Mouse (Mus musculus): Measurements from ENCODE around the gene Fgfr2. TPM values are rescaled to one million over a fixed set of nuclear protein-coding genes. Genes with fewer than 3 reads are reported as not detected.
A peak's percentile ranks its signal among the peaks of the same experiment; 100 is the strongest.

Fgfr2 gene
- polyA plus RNA-seq, 1 experiment from 2014 or later: 86.9 TPM

DNA sequence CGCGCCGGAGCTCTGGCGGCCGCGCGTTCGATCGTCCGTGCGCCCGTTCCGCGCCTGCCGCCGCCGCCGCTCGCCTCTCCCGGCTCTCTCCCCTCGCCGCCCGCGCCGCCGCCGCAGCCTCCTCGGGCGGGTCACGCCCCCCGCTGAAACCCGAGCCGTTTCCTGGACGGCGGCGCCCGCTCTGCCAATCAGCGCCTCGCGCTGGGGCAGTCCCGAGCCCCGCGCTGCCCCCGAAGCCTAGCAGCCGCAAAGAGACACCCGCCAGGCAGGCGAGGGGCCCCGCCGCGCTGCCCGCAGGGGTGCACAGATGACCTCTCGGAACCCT is 2857.0 kb downstream of the Fgfr2 start:
- peak; percentile 72 for ATAC-seq (ENCODE audit: insufficient read depth, low FRiP score, low TSS enrichment)
- Histone ChIP-seq H3K36me3 (ENCODE audit: control insufficient read depth, insufficient read depth, low read length) (no peaks in the 10 kb centered on the region), H3K4me2 (ENCODE audit: low read depth) (peak overlapping the region; percentile 85), H3K4me3 (ENCODE audit: low read depth, low read length) (peak overlapping the region; percentile 88), H3K27ac (ENCODE audit: low read depth, low read length) (peak overlapping the region; percentile 86), H3K27me3 (ENCODE audit: control insufficient read depth, insufficient read depth, low read length) (no peaks in the 10 kb centered on the region), H3K4me1 (ENCODE audit: control insufficient read depth, insufficient read depth, low read length) (peaks cover 48% of the 10 kb centered on the region), H3K9ac (ENCODE audit: low read length) (peak overlapping the region; percentile 90), H3K9me3 (ENCODE audit: control insufficient read depth, low read length) (no peaks in the 10 kb centered on the region)
- under 1% methylated on average over 42 of the region's 52 CpGs for WGBS
- DNase-seq (ENCODE audit: low spot score): peak; percentile 93

DNA sequence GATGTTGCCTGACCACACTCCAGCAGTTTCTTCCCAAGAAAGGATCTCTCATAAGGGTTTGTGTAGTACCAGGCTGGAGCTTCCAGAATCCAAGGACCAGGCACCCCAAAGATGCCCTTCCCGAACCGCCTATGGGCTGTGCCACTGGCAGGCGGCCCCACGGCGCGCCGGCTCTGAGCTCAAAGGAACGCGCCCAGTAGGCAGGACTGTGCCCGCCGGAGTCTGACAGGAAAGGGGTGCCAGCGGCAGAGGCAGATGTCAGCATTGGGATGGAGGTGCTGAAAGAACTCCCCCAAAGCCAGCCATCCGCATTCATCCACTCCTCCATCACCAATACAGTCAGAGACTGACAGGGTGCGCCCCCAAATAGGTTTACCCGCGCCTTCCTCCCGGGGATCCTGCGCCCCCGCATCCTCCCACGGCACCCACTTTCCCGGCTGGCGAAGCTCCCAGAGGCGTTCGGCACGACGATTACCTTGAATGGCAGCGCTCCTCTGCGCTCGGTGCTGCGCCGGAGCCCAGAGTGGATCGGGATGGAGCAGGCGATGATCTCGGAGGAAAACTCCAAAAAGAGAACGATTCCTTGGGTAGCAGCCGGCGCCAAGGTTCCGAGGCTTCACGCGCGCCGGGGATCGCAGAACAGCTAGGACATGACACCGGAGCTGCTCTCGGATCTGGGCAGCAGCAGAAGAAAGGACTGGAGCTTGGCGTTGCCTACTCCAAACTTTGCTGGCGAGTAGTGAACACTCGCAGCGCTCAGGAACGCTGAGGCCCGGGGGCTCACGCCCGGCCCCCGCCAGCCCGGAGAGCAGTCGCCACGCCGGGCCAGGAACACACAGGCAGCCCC is 2857.6 kb downstream of the Fgfr2 start:
- DNase-seq (ENCODE audit: low spot score): no peak
- ATAC-seq (ENCODE audit: insufficient read depth, low FRiP score, low TSS enrichment): 0 out of 2 replicates have a peak, but pooled peaks have one; percentile 2

DNA sequence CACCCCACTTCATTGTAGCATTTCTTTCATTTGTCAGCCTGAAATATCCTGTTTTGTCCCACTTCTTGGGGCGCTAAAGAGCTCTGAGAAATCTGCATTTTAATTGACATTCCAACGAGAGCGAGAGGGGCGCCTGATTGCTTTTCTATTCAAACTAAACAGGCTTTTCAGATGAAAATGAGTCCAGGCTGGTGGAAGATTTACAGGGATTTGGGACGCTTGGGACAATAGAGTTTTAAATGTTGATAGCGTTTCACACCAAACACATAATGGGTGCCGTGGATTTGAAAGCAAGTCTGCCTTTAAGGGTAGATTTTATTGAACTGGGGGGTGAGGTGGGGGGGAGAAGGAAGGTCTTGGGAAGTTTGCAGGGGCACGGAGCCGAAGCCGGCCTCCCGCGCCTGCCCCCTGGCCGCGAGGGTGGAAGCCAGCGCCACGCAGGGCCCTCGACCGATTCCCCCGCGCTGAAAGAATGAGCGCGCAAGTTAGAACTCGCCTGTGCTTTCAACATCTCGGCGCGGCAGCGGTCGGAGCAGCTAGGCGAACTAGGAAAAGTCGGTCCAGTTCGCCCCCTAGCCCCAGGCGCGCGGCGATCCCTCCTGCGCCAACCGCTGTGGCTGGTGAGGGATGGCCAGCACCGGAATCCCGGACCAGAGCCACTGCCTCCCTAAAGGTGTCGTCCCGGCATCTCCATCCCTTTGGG is 2858.4 kb downstream of the Fgfr2 start:
- WGBS: under 1% methylated on average over 41 of the region's 41 CpGs

More for the DNA sequence above, 2857.6 kb downstream of the Fgfr2 start:
- Histone ChIP-seq H3K9ac (ENCODE audit: low read length) (peak overlapping the region; percentile 90), H3K27me3 (ENCODE audit: control insufficient read depth, insufficient read depth, low read length) (no peaks in the 10 kb centered on the region), H3K36me3 (ENCODE audit: control insufficient read depth, insufficient read depth, low read length) (no peaks in the 10 kb centered on the region), H3K9me3 (ENCODE audit: control insufficient read depth, low read length) (no peaks in the 10 kb centered on the region), H3K4me1 (ENCODE audit: control insufficient read depth, insufficient read depth, low read length) (peaks cover 50% of the 10 kb centered on the region), H3K27ac (ENCODE audit: low read depth, low read length) (peak overlapping the region; percentile 86), H3K4me3 (ENCODE audit: low read depth, low read length) (peak overlapping the region; percentile 88), H3K4me2 (ENCODE audit: low read depth) (peak overlapping the region; percentile 85)
- under 1% methylated on average over 58 of the region's 58 CpGs for WGBS

DNA sequence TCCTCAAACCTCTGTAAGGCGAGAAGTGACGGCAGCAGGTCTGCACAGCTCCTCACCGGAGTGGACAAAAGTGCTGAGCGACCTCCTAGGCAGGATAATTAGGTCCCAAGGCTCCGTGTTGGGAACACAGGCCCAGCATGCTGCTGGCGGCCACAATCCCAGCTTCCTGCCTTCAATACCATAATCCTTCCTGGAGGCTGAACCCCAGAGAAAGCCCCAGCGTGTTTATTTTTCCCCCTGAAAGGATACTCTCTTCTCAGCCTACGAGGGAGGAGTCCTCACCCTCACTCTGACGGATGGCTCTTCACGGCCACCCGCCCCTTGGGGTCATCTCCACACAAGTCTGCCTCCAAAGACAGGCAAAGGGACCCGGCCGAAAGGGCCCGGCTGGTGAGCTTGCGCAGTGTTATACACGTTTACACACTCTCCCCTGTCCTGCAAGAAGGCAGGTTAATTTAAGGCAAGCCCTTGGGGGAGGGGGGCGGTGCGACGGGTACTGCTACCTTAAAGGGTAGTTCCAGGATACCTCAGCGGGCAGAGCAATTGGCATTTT is 2859.3 kb downstream of the Fgfr2 start:
- WGBS: 1% methylated on average over 20 of the region's 20 CpGs

More for the DNA sequence above, 2858.4 kb downstream of the Fgfr2 start:
- H3K4me3 ChIP-seq (ENCODE audit: low read depth, low read length): peak overlapping the region; percentile 88
- DNase-seq (ENCODE audit: low spot score) (peak; percentile 79), ATAC-seq (ENCODE audit: insufficient read depth, low FRiP score, low TSS enrichment) (peak; percentile 39)
- H3K4me1 ChIP-seq (ENCODE audit: control insufficient read depth, insufficient read depth, low read length): peaks cover 56% of the 10 kb centered on the region
- H3K9ac ChIP-seq (ENCODE audit: low read length): peak overlapping the region; percentile 90
- H3K36me3 ChIP-seq (ENCODE audit: control insufficient read depth, insufficient read depth, low read length): no peaks in the 10 kb centered on the region
- H3K27me3 ChIP-seq (ENCODE audit: control insufficient read depth, insufficient read depth, low read length): no peaks in the 10 kb centered on the region
- H3K27ac ChIP-seq (ENCODE audit: low read depth, low read length): peak overlapping the region; percentile 86
- H3K4me2 ChIP-seq (ENCODE audit: low read depth): peak overlapping the region; percentile 85
- H3K9me3 ChIP-seq (ENCODE audit: control insufficient read depth, low read length): no peaks in the 10 kb centered on the region

DNA sequence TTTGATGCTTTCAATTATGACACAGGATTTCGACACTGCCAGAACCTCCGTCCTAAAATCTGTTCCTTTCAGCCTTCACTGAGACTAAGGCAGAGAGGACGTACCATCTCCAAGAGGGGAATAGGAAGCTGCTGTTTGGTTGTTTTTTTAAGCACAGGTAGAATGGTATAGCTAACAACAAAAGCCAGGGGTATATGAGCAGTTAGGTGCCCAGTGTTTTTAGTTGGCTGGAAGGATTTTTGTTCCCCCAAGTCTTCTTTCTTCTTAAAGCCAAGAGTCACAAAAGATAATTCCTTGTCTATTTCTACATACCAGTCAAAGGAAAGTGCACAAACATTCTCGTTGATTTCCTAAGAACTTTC is 2859.9 kb downstream of the Fgfr2 start:
- H3K27ac ChIP-seq (ENCODE audit: low read depth, low read length): no peak overlapping the region; the same call in 1 of the 2 replicates
- H3K4me1 ChIP-seq (ENCODE audit: control insufficient read depth, insufficient read depth, low read length): peaks cover 54% of the 10 kb centered on the region
- H3K36me3 ChIP-seq (ENCODE audit: control insufficient read depth, insufficient read depth, low read length): no peaks in the 10 kb centered on the region
- peak overlapping the region; percentile 35 for H3K9ac ChIP-seq (ENCODE audit: low read length)
- peak overlapping the region; percentile 85 for H3K4me2 ChIP-seq (ENCODE audit: low read depth)
- ATAC-seq (ENCODE audit: insufficient read depth, low FRiP score, low TSS enrichment) (no peak), DNase-seq (ENCODE audit: low spot score) (no peak)
- H3K9me3 ChIP-seq (ENCODE audit: control insufficient read depth, low read length): no peaks in the 10 kb centered on the region
- H3K4me3 ChIP-seq (ENCODE audit: low read depth, low read length): peak overlapping the region; percentile 88
- no peaks in the 10 kb centered on the region for H3K27me3 ChIP-seq (ENCODE audit: control insufficient read depth, insufficient read depth, low read length)
- WGBS: 25% methylated on average over 4 of the region's 4 CpGs

More for the DNA sequence above, 2859.3 kb downstream of the Fgfr2 start:
- Histone ChIP-seq H3K27me3 (ENCODE audit: control insufficient read depth, insufficient read depth, low read length) (no peaks in the 10 kb centered on the region), H3K4me1 (ENCODE audit: control insufficient read depth, insufficient read depth, low read length) (peaks cover 55% of the 10 kb centered on the region), H3K9me3 (ENCODE audit: control insufficient read depth, low read length) (no peaks in the 10 kb centered on the region), H3K4me2 (ENCODE audit: low read depth) (peak overlapping the region; percentile 85), H3K9ac (ENCODE audit: low read length) (peak overlapping the region; percentile 35), H3K4me3 (ENCODE audit: low read depth, low read length) (peak overlapping the region; percentile 88), H3K27ac (ENCODE audit: low read depth, low read length) (peak overlapping the region; percentile 28), H3K36me3 (ENCODE audit: control insufficient read depth, insufficient read depth, low read length) (no peaks in the 10 kb centered on the region)
- ATAC-seq (ENCODE audit: insufficient read depth, low FRiP score, low TSS enrichment) (no peak), DNase-seq (ENCODE audit: low spot score) (peak; percentile 67)

DNA sequence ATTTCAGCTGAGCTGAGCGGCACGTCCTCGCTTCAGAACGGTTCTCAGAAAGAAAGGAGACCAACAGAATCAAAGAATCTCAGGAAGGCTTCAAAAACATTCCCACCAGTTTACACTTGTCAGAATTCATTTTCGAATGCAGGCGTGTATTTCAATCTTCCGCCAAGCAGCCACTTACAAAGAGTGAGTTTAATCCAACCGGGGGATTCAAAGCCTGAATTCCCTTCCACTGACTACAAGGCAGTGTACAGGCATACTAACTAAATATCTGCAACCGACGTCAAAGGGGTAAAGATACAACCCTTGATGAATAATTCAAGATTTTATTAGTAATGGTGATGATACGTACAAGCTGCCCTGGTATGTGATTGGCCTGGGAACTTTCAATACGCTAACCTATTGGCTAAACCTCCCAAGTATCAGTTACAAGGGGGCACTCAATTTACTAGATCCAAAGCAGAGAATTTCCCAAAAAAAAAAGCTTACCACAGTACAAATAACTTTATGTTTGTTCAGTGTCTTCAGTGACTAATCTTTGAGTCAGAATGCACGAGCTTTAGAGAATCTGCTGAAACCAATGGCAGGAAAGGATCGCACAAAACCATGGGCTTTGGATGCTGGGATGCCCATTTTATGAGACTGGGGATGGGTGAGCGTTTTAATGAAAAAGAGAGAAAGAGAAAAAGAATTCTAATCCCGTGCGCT is 2860.5 kb downstream of the Fgfr2 start:
- WGBS: 20% methylated on average over 17 of the region's 17 CpGs
- Histone ChIP-seq H3K9me3 (ENCODE audit: control insufficient read depth, low read length) (no peaks in the 10 kb centered on the region), H3K27ac (ENCODE audit: low read depth, low read length) (no peak overlapping the region), H3K4me1 (ENCODE audit: control insufficient read depth, insufficient read depth, low read length) (peaks cover 49% of the 10 kb centered on the region), H3K4me2 (ENCODE audit: low read depth) (peak overlapping the region; percentile 85), H3K36me3 (ENCODE audit: control insufficient read depth, insufficient read depth, low read length) (no peaks in the 10 kb centered on the region), H3K27me3 (ENCODE audit: control insufficient read depth, insufficient read depth, low read length) (no peaks in the 10 kb centered on the region), H3K4me3 (ENCODE audit: low read depth, low read length) (peak overlapping the region; percentile 88), H3K9ac (ENCODE audit: low read length) (peak overlapping the region; percentile 35)
- DNase-seq (ENCODE audit: low spot score) (no peak), ATAC-seq (ENCODE audit: insufficient read depth, low FRiP score, low TSS enrichment) (no peak)

DNA sequence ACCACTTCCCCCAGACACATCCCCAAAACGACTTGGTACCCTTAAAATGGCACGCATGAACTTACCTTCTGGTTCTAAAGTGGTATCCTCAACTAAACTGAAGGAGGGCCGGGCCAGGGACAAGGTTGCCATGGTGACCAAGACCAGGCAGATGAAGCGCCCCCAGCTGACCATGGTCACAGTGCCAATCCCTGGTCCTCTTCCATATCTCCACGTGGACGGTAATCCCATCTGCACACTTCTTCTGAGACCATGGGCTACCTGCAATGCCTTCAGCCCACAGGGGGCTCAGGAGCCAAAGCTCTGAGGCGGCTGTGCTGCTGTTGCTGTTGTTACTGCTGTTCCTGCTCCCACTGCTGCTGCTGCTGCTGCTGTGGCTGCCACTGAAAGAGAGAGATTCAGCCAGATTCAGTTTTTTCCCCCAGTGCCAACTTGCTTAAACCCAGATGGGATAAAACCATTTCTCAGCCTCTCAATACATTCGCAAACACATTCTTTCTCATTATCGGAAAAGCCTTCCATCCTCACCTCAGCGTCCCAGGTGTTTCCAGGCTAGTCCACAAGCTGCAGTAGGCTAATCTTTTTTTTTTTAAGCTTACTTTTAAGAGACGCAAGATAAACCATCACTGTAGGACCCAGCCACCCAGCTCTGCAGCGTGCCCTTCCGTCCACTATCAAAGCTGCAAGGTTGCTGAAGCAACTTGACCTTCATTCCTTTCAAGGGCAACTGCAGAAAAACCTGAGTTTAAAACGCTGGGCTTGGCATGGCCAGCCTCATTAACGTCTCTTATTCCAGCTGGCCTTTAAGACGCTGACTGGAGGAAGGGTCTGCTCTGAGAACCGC is 2861.2 kb downstream of the Fgfr2 start:
- H3K4me1 ChIP-seq (ENCODE audit: control insufficient read depth, insufficient read depth, low read length): peaks cover 47% of the 10 kb centered on the region
- H3K27me3 ChIP-seq (ENCODE audit: control insufficient read depth, insufficient read depth, low read length): no peaks in the 10 kb centered on the region
- ATAC-seq (ENCODE audit: insufficient read depth, low FRiP score, low TSS enrichment): no peak
- peak overlapping the region; percentile 19; the same call in 1 of the 2 replicates for H3K9ac ChIP-seq (ENCODE audit: low read length)
- peak; percentile 31 for DNase-seq (ENCODE audit: low spot score)
- H3K27ac ChIP-seq (ENCODE audit: low read depth, low read length): no peak overlapping the region
- H3K9me3 ChIP-seq (ENCODE audit: control insufficient read depth, low read length): no peaks in the 10 kb centered on the region
- H3K36me3 ChIP-seq (ENCODE audit: control insufficient read depth, insufficient read depth, low read length): no peaks in the 10 kb centered on the region
- peak overlapping the region; percentile 85 for H3K4me2 ChIP-seq (ENCODE audit: low read depth)
- 31% methylated on average over 17 of the region's 17 CpGs for WGBS
- peak overlapping the region; percentile 88 for H3K4me3 ChIP-seq (ENCODE audit: low read depth, low read length)
